Mouse (Mus musculus) hindbrain, embryonic 14.5 days (tissue): ENCODE measurements around the gene Bend6. TPM values are rescaled to one million over a fixed set of nuclear protein-coding genes. Genes with fewer than 3 reads are reported as not detected.

Source experiments
- ATAC-seq: fragments of 200-750 bp; cut with Nextera tagmentation; 2 replicates; pipeline ENCODE4 v1.8.0; 2017; ENCODE audit warnings: moderate number of reproducible peaks, mild to moderate bottlenecking, moderate TSS enrichment, moderate library complexity; ENCODE audit not compliant: low FRiP score
- DNase-seq: peaks from one replicate; pipeline ENCODE4 v3.0.0-alpha.2; 2015; ENCODE audit warnings: low spot score
- H3K27ac ChIP-seq: fragments of 300-500 bp; sonication (generic); 2 replicates; pipeline ENCODE4 v1.5.1; 2014; ENCODE audit warnings: mild to moderate bottlenecking, moderate library complexity
- H3K27me3 ChIP-seq: fragments of 300-500 bp; sonication (generic); 2 replicates; pipeline ENCODE4 v1.6.1; 2014; ENCODE audit warnings: mild to moderate bottlenecking, low read length, mixed read lengths; ENCODE audit not compliant: control insufficient read depth, insufficient read depth
- H3K36me3 ChIP-seq: fragments of 300-500 bp; sonication (generic); replicated peaks from 2 replicates; pipeline ENCODE4 v1.6.1; 2014; ENCODE audit not compliant: control insufficient read depth, insufficient read depth
- H3K4me1 ChIP-seq: fragments of 300-500 bp; sonication (generic); replicated peaks from 2 replicates; pipeline ENCODE4 v1.6.1; 2014; ENCODE audit warnings: antibody characterized with exemption, low read length, mixed read lengths; ENCODE audit not compliant: control insufficient read depth, insufficient read depth
- H3K4me2 ChIP-seq: fragments of 300-500 bp; sonication (generic); replicated peaks from 2 replicates; pipeline ENCODE4 v1.6.1; 2014; ENCODE audit warnings: mild to moderate bottlenecking, moderate library complexity
- H3K4me3 ChIP-seq: fragments of 300-500 bp; sonication (generic); replicated peaks from 2 replicates; pipeline ENCODE4 v1.5.1; 2014; ENCODE audit warnings: mild to moderate bottlenecking, low read length
- H3K9ac ChIP-seq: fragments of 300-500 bp; sonication (generic); 2 replicates; pipeline ENCODE4 v1.6.1; 2014
- H3K9me3 ChIP-seq: fragments of 300-500 bp; sonication (generic); 2 replicates; pipeline ENCODE4 v1.6.1; 2016; ENCODE audit warnings: low read length; ENCODE audit not compliant: control insufficient read depth
- WGBS: fragments of 180-500 bp; shearing (Covaris S2); extraction: QIAGEN DNeasy Blood & Tissue Kit; methylation state at CpG from one replicate; pipeline ENCODE4 v1.1.7; 2014; 5-methylcytosine and 5-hydroxymethylcytosine counted together
- polyA plus RNA-seq: library from polyadenylated mRNA; unstranded; fragments of >200 nt; fragmentation: Nextera tagmentation; extraction: Ambion mirVana; gene quantifications from 2 replicates; pipeline ENCODE4 v1.2.1, GENCODE M21; 2014

The Bend6 gene
- 55.9 and 75.5 TPM in 2 replicates for polyA plus RNA-seq

DNA sequence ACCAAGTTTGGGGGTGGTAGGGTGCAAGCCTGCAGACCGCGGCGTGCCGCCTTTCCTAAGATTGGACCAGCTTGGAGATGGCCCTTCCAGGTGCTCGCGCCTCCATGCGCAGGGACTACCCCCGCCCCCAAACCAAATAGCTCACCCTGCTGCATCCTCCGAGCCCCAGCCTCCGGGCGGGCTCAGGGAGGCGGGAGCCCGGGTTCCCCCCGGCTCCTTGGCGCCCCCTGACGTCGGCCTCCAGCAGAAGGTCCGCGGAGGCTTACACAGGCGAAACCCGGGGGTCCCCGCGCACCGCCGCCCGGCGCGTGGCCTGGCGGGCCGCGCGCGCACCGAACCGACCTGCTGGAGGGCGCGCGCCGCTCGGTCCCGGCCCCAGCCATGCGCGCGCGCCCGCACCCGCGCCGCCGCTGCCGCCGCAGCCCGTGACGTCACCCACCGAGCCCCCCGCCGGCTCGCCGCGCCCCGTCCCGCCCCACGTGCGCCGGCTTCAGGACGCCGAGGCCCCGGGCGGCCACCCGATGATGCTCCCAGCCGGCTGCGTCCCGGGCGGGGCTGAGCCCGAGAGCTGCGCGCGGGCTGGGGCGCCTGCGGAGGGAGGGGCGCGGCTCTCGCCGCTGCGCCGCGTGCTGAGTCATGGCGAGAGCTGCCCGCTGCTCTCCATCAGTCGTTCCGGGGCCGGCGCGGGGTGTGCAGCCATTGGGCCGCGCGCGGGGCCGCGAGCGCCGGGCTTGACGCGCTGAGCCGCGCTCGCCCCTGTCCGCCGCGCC is at the start of gene Bend6:
Bend6 (minus strand) TSS at position 396 of the 770 bp plus-strand sequence.
- ATAC-seq = peak; percentile 87
- 1% methylated on average over 64 of the region's 110 CpGs for WGBS
- Histone ChIP-seq H3K27me3 (no peaks in the 10 kb centered on the region), H3K4me2 (peak within 1 kb of the TSS; percentile 78), H3K9ac (peak within 1 kb of the TSS; percentile 74), H3K36me3 (no peaks in the 10 kb centered on the region), H3K4me1 (peaks cover 13% of the 10 kb centered on the region; the same call in 1 of the 2 replicates), H3K9me3 (no peaks in the 10 kb centered on the region), H3K4me3 (peak within 1 kb of the TSS; percentile 69), H3K27ac (peak within 1 kb of the TSS; percentile 92)
- peak; percentile 79 for DNase-seq

- no peaks in the 10 kb centered on the region for H3K4me1 ChIP-seq
- H3K9ac ChIP-seq = no peak overlapping the region
- H3K4me2 ChIP-seq = no peak overlapping the region
- H3K36me3 ChIP-seq = no peaks in the 10 kb centered on the region
- ATAC-seq (no peak), DNase-seq (no peak)
- no peak overlapping the region for H3K27ac ChIP-seq
- 0 out of 2 replicates have a peak, but pooled peaks cover 6% of the 10 kb centered on the region for H3K9me3 ChIP-seq
- 97% methylated on average over 6 of the region's 6 CpGs for WGBS
- no peak overlapping the region for H3K4me3 ChIP-seq
- H3K27me3 ChIP-seq = no peaks in the 10 kb centered on the region
These were observed 48.0 kb upstream of the Bend6 start for GRCm38 (mm10) chr1:33955626-33956025.

DNA sequence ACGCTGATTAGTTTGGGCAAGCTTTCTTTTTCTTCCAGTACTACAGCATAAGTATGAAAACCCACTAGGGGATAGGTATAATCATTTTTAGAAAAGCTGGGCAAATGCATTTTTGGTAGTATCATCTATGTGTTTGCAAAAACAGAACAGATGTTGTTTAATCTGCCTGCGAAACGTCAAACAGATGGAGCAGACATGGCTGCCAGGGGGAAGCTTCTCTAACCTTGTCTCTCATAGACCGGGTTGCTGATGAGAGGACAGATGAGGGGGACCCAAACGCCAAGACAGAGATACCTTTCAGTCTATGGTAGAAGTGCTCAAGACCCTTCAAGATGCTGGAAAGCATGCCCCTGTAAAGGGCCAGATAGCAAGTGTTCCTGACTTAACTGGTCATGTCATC is 40.9 kb upstream of the Bend6 start:
- Histone ChIP-seq H3K36me3 (no peaks in the 10 kb centered on the region), H3K9ac (no peak overlapping the region), H3K27me3 (no peaks in the 10 kb centered on the region), H3K4me2 (no peak overlapping the region), H3K4me1 (no peaks in the 10 kb centered on the region; the same call in 1 of the 2 replicates), H3K4me3 (no peak overlapping the region), H3K9me3 (no peaks in the 10 kb centered on the region), H3K27ac (no peak overlapping the region)
- ATAC-seq (no peak), DNase-seq (no peak)
- 73% methylated on average over 5 of the region's 5 CpGs for WGBS

DNA sequence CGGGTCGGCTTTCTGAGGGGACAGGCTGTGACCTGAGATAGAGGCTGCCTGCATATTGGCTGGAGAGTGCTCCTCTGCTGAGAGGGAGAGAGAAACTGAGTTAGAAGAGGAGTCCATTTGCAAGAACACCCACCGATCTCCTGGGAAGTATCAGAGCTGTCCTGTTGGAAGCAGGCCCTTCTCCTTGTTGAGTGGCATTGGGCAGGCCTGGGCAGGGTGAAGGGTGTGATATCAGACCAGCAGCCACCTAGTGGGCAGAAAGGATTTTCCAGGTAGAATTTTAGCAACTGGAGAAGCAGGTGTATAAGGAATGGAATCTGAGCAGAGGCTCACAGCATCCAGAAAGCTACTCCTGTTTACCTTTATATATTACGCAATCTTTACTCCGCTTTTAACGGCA is 40.2 kb upstream of the Bend6 start:
- no peak for DNase-seq
- Histone ChIP-seq H3K4me2 (no peak overlapping the region), H3K9ac (no peak overlapping the region), H3K4me1 (no peaks in the 10 kb centered on the region; the same call in 1 of the 2 replicates), H3K27ac (no peak overlapping the region), H3K36me3 (no peaks in the 10 kb centered on the region), H3K4me3 (no peak overlapping the region), H3K27me3 (no peaks in the 10 kb centered on the region), H3K9me3 (no peaks in the 10 kb centered on the region)
- ATAC-seq = no peak
- 86% methylated on average over 6 of the region's 6 CpGs for WGBS

- 82% methylated on average over 12 of the region's 12 CpGs for WGBS
- ATAC-seq = peak; percentile 46; the same call in 1 of the 2 replicates
These were observed 39.2 kb upstream of the Bend6 start for GRCm38 (mm10) chr1:33946601-33947395.

DNA sequence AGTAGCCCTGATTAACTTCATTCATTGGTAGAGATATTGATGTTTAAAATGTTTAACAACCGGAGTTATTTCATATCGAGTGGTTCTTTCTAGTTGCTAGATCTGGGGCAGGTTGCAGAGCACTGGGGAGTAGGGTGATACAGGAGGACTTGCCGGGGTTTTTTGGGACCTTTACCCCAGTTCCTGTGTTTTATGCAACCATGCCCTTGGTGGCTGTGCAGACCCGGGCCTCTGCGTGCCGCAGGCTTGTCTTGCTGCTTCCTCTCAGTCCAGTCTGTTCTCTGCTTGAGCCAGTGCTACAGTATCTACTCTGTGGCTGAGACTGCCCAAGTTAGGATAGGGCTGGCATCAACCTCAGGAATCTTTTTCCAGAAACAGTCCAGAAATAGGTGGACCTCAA is 38.1 kb upstream of the Bend6 start:
- Histone ChIP-seq H3K4me3 (no peak overlapping the region), H3K9me3 (no peaks in the 10 kb centered on the region), H3K9ac (no peak overlapping the region), H3K36me3 (no peaks in the 10 kb centered on the region), H3K4me2 (no peak overlapping the region), H3K4me1 (no peaks in the 10 kb centered on the region; the same call in 1 of the 2 replicates), H3K27ac (no peak overlapping the region), H3K27me3 (no peaks in the 10 kb centered on the region)
- DNase-seq (no peak), ATAC-seq (no peak)
- WGBS = 94% methylated on average over 6 of the region's 6 CpGs

More at GRCm38 (mm10) chr1:33946601-33947395, 39.2 kb upstream of the Bend6 start:
- no peak overlapping the region for H3K27ac ChIP-seq
- no peak overlapping the region for H3K4me2 ChIP-seq
- H3K4me3 ChIP-seq = no peak overlapping the region
- H3K4me1 ChIP-seq = no peaks in the 10 kb centered on the region; the same call in 1 of the 2 replicates
- no peaks in the 10 kb centered on the region for H3K9me3 ChIP-seq
- H3K36me3 ChIP-seq = no peaks in the 10 kb centered on the region
- no peak for DNase-seq
- no peak overlapping the region for H3K9ac ChIP-seq
- H3K27me3 ChIP-seq = no peaks in the 10 kb centered on the region

GRCm38 (mm10) chr1:33944977-33945750 is 37.5 kb upstream of the Bend6 start:
- no peak for DNase-seq
- H3K4me3 ChIP-seq = no peak overlapping the region
- no peak overlapping the region for H3K4me2 ChIP-seq
- H3K27me3 ChIP-seq = no peaks in the 10 kb centered on the region
- H3K9me3 ChIP-seq = no peaks in the 10 kb centered on the region
- no peaks in the 10 kb centered on the region; the same call in 1 of the 2 replicates for H3K4me1 ChIP-seq
- no peaks in the 10 kb centered on the region for H3K36me3 ChIP-seq
- H3K9ac ChIP-seq = no peak overlapping the region
- peak; percentile 15; the same call in 1 of the 2 replicates for ATAC-seq
- no peak overlapping the region for H3K27ac ChIP-seq
- WGBS = 73% methylated on average over 17 of the region's 17 CpGs

- Histone ChIP-seq H3K27ac (no peak overlapping the region), H3K9ac (no peak overlapping the region), H3K4me2 (no peak overlapping the region), H3K36me3 (no peaks in the 10 kb centered on the region), H3K27me3 (no peaks in the 10 kb centered on the region), H3K4me1 (no peaks in the 10 kb centered on the region; the same call in 1 of the 2 replicates), H3K4me3 (no peak overlapping the region), H3K9me3 (no peaks in the 10 kb centered on the region)
- 70% methylated on average over 2 of the region's 2 CpGs for WGBS
- ATAC-seq = no peak
- no peak for DNase-seq
These were observed 36.3 kb upstream of the Bend6 start for GRCm38 (mm10) chr1:33943943-33944342.
